Mouse (Mus musculus) T-cell, adult 2 months (primary cell): Measurements from ENCODE around the gene Cabp7.
A peak's percentile ranks its signal among the peaks of the same experiment; 100 is the strongest.

Experiments
- DNase-seq: peaks from one replicate; pipeline ENCODE4 v3.0.0; 2022; ENCODE audit warnings: low spot score

The Cabp7 gene

DNA sequence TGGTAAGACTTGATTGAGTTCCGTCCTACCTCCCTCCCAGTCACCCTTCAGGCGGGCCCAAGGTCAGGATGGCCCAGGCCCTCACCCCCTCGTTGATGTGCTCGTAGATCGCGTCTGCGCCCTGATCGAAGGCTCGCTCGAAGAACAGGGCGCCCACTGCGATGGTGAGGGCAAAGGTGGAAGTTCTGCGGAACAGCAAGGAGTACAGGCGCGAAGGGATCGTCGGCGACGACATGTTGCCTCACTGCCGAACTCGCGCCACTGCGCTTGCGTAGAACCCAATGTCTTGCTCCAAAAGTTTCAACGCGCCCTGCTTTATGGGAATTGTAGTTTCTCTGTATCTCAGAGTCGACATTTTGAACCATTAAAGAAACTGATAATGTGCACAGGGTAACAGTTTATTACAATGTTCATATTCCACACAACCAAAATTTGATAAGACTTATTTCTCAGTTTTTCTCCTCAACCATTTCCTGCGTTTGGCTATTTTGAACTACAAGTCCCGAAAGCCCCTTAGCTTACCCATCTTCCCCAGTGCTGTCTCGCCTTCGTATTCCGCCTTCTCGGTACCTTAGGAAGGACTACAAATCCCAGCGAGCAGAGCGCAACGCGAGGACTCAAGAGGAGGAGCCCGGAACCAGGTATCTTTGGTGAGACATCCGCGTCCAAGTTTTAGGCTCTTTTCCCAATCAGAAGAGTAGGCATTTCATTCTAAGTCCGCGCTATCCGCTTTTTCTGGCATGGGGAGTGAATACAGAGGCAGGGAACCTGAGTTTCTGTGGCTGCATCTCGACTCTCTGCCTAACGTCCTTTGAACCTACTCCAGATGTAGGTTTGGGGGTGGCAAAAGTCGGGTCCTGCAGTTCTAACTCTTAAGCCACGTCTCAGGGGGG is 42.3 kb downstream of the Cabp7 start, which contains the start of the genes Uqcr10 and Zmat5:
TSS of gene Uqcr10 (minus strand) at position 271 of the 893 bp plus-strand sequence.
TSS of gene Zmat5 (plus strand) at position 607 of the 893 bp plus-strand sequence.
- peak; percentile 94 for DNase-seq

DNA sequence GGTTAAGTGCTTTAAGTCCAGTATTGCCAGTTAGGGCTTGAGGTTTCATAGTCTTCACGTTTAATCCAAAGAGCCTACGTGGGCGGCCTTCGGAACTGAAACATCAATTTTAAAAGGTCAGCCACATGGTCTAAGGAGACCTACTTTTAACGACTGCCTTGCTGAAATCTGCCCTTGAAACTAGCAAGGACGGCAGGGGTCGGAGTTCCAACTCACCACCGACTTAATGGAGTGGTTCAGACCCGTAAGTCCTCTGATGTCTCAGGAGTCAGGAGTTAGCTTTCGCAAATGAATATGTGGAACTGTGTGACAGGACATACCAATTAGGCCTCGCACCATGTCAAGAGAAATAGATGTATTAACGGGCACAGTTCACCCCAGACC is 42.9 kb downstream of the Cabp7 start:
- DNase-seq: no peak

DNA sequence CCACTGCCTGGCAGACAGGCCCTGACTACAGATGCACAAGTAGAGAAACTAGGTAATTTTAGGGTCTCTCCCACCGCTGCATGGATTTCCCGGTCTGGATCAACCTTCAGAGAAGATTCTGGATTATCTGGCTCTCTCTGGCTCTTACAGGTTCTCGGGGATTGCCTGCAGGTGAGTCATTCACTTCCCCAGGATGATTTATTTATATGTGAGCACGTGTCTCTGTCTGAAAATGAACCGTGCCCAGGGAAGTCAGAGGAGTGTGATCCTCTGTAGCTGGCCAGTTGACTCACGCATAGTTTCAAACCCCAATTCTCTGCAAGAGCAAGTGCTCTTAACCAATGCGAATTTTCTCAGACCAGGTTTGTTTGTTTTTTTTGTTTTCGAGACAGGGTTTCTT is 45.9 kb downstream of the Cabp7 start:
- no peak for DNase-seq

DNA sequence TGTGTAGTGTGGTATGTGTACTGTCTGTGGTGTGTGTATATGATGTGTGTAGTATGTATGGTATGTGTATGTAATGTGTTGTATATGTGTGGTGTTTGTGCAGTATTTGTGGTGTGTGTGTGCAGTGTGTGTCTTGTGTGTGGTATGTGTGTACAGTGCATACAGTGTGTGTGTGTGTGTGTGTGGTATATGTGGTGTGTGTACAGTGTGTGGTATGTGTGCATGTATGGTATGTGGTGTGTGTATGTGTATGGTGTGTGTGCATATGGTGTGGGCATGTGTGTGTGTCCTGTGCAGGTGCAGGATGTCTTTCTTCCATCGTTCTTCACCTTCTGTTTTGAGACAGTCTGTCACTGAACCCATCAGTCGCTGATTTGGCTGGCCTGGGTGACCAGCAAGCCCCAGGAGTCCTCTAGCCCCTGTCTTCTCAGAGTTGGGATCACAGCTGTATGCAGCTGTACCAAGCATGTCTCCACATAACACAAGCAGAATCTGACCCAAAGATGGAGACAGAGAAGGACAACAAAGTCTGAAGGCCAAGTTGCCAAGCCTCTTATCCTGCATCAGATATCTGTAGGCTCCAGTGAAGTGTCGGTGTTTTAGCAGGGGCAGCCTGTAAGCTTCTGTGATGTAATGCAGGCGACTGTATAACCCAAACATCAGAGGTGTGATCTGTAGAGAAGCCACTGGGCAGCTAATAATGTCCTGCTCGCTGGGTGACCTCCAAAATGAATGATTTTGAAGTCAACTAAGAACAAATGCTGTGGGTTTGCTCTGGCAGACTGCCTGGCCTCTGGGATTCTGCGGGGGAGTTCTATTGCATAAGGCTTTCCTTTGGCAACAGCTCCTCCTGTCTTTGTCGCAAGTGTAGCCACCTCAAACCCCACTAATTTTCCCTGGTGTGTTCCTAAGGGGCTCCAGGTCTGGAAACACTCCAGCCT is 49.3 kb downstream of the Cabp7 start:
- no peak for DNase-seq

DNA sequence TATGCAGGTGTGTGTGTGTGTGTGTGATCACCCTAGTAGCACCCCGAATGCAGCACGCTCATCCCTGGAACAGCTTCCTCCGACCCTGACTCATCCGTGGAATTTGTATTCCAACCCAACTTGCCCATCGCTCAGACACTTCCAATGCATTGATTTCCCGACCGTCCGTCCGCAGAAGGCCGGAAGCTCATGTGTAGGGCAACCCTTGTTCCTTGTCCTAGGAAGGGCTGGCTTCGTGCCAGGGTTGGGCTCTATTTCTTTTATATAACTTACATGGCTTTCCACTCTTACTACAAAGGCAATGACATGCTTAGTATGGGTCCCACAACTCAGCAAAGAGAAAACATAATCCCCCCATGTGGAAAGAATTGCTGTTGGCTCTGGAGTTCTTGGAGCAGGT is 54.4 kb downstream of the Cabp7 start:
- no peak for DNase-seq

DNA sequence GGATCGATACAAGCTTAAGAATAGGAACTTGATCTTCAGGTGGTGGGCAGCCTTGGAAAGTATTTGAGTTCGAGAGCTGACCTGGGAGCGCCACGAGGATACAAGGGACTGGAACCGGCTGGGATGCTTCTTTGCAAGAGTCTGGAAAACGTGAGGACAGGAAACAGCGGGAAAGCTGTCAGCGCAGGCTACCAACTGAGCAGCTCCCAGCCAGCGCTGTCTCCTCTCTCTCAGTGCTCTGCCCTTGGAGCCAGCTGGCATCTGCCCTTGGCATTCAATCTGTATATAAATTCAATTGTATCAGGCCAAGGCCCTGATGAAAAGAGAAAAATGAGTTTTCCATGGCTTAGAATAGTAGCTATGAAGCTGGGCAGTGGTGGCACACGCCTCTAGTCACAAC is 55.4 kb downstream of the Cabp7 start:
- DNase-seq: no peak

DNA sequence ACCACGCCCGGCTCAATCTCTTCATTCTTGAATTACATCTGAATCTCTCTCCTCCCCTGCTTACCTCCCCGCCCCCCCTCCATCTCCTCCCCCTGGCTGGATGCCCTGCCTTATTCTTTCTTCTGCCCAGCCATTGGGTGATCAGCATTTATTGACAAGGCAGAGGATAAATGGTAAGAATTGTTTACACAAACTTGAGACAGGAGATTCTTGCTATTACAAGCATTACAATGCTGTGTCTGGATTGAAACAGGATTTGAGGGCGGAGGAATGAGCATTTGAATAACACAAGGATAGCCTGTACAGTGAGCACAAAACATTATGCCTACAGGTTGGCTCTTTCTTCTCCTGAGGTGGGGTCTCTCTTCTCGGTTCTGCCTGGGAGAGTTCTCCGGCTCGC is 56.2 kb downstream of the Cabp7 start:
- DNase-seq: no peak

DNA sequence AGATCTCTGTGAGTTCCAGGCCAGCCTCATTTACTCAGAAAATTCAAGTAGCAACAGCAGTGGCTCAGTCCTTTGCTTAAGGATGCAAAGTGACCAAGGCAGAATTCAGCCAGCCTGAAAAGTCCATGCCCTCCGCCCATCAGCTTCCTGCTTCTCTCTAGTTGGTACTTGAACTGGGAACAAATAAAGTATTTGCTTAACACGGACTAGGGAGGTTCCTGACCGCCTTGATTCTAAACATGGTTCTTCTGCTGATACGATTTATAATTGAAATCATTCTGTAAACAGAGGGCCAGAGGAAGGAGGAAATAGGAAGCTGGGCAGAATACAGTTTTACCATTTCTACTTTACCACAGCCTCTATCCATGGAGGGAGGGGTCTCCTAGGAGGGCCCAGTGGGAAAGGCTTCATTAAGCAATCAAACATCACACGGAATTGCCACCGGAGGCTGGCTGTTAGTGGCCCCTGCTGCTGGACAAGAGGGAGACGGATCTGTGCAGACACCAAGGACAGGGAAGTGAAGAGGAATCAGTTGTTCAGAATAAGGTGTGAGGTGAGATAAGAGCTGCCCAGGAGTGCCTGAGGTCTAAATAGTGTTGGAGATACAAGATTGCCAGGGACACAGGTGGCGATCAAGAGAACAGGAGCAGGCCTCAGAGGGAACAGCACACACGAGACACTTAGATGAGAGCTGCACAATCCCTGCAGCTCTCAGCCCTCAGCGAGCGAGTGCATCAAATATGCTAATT is 57.8 kb downstream of the Cabp7 start:
- DNase-seq: no peak

DNA sequence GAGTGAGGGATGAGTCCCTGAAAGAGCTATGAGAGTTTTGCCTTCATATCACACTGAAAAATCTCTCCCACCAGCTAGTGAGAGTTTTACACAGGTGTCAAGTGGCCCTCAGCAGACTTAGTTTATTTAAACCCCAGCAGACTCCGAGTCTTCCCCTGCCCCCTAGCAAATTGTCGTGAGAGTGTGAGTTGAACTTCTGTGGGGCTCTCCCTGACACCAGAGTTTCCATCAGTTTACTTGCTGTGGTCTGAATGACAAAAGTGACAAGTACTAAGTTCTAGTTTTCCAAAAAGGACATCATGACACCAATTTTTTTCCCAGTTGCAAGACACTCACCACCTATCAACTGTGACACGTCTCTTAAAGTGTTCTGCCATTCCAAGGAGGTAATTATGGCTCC is 58.7 kb downstream of the Cabp7 start:
- DNase-seq: no peak

DNA sequence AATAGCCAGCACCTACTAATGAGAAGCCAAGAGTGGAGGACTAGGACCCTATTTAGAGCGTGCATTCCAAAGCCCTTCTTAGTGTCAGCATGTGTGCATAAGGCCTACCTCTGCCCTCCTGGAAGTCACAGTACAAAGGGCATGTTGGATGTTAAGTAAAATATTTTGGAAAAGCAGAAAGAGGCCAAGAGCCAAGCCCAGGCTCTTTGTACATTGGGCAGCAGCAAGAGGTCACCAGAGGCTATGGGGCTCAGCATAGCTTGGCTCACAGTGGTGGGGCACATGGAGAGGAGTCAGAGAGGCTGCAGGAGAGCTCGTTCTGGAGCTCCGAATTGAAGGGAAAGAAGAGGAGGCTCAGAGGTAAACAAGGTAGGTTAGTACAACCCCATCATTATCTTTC is 59.6 kb downstream of the Cabp7 start:
- DNase-seq: no peak
